Comparison of ENCODE assay signal across 25 mouse cellular contexts in genomic region chr14:119369274-119369673, GRCm38 (mm10).
"Had no signal": no experiment of that assay in that cellular context is flagged by ENCODE, and none has a peak within 500 bp of the region (broad histone marks: within the 10 kb centered on the region; RNA-seq: fewer than 3 reads in every experiment).

No protein-coding gene starts in this region.

- H3K36me3 ChIP-seq: kidney, embryonic 15.5 days; limb, embryonic 10.5 days; limb, embryonic 13.5 days; liver, embryonic 12.5 days; liver, embryonic 15.5 days; lung, embryonic 15.5 days; neural tube, embryonic 12.5 days; neural tube, embryonic 15.5 days had no signal

- H3K4me1 ChIP-seq: kidney, embryonic 15.5 days; limb, embryonic 10.5 days; limb, embryonic 13.5 days; liver, embryonic 12.5 days; liver, embryonic 15.5 days; lung, embryonic 15.5 days; megakaryocyte, embryonic 14.5 days; neural tube, embryonic 12.5 days; neural tube, embryonic 15.5 days had no signal

- H3K4me3 ChIP-seq: kidney, embryonic 15.5 days; left cerebral cortex, adult 2 months; limb, embryonic 10.5 days; limb, embryonic 13.5 days; liver, embryonic 12.5 days; liver, embryonic 15.5 days; lung, embryonic 15.5 days; neural tube, embryonic 12.5 days; neural tube, embryonic 15.5 days had no signal

- ATAC-seq: liver, embryonic 12.5 days had no signal

- H3K4me2 ChIP-seq: kidney, embryonic 15.5 days; limb, embryonic 13.5 days; liver, embryonic 12.5 days; liver, embryonic 15.5 days; lung, embryonic 15.5 days; neural tube, embryonic 12.5 days; neural tube, embryonic 15.5 days had no signal

- H3K27me3 ChIP-seq: kidney, embryonic 15.5 days; limb, embryonic 13.5 days; liver, embryonic 12.5 days; liver, embryonic 15.5 days; lung, embryonic 15.5 days; megakaryocyte, embryonic 14.5 days; neural tube, embryonic 12.5 days; neural tube, embryonic 15.5 days had no signal

- DNase-seq: kidney, adult 11 months; kidney, adult 8-10 months; kidney, postnatal 10 days; kidney, postnatal 36 days; layer of hippocampus, postnatal 36 days; liver; lung, adult 18-20 months; lung, postnatal 10 days; lung, postnatal 36 days; right cerebral cortex, adult 18-20 months; right cerebral cortex, postnatal 14 days; right cerebral cortex, postnatal 4 days; thymus, adult 18-20 months; thymus, postnatal 36 days had no signal

- H3K27ac ChIP-seq: kidney, embryonic 15.5 days; left cerebral cortex, adult 2 months; limb, embryonic 10.5 days; limb, embryonic 13.5 days; liver, embryonic 12.5 days; liver, embryonic 15.5 days; lung, embryonic 15.5 days; neural tube, embryonic 12.5 days; neural tube, embryonic 15.5 days; stomach, postnatal 0 days had no signal

- H3K9me3 ChIP-seq: kidney, embryonic 15.5 days; limb, embryonic 10.5 days; limb, embryonic 13.5 days; liver, embryonic 12.5 days; liver, embryonic 15.5 days; lung, embryonic 15.5 days; neural tube, embryonic 12.5 days; neural tube, embryonic 15.5 days had no signal

- H3K9ac ChIP-seq: kidney, embryonic 15.5 days; limb, embryonic 13.5 days; liver, embryonic 12.5 days; liver, embryonic 15.5 days; lung, embryonic 15.5 days; neural tube, embryonic 12.5 days; neural tube, embryonic 15.5 days had no signal
